Mouse (Mus musculus): ENCODE data around the gene Zfp273. TPM values are rescaled to one million over a fixed set of nuclear protein-coding genes. Genes with fewer than 3 reads are reported as not detected.
A peak's percentile ranks its signal among the peaks of the same experiment; 100 is the strongest.
"Not testable (repeated sequence)": the region's sequence is repeated elsewhere in the genome, so short reads cannot be mapped to it uniquely, and the experiment has no call there.

The Zfp273 gene
- polyA plus RNA-seq, 1 experiment from 2014 or later: 5.4 TPM

- no peaks in the 10 kb centered on the region for H3K27me3 ChIP-seq (ENCODE audit: insufficient read depth, poor library complexity, severe bottlenecking)
- 1% methylated on average over 19 of the region's 19 CpGs for WGBS
- H3K27ac ChIP-seq: peak overlapping the region; percentile 62
- H3K4me3 ChIP-seq: peak overlapping the region; percentile 49
- H3K9me3 ChIP-seq: no peaks in the 10 kb centered on the region
- peaks cover 9% of the 10 kb centered on the region for H3K4me1 ChIP-seq (replicated peaks)
- DNase-seq (ENCODE audit: low spot score): peak; percentile 70
- no peaks in the 10 kb centered on the region for H3K36me3 ChIP-seq
Measured at GRCm38 (mm10) chr13:67844119-67844852, 30.7 kb downstream of the Zfp273 start.

- H3K9me3 ChIP-seq: no peaks in the 10 kb centered on the region
- no peaks in the 10 kb centered on the region for H3K36me3 ChIP-seq
- no peak for DNase-seq (ENCODE audit: low spot score)
- H3K27ac ChIP-seq: peak overlapping the region; percentile 59
- H3K27me3 ChIP-seq (ENCODE audit: insufficient read depth, poor library complexity, severe bottlenecking): no peaks in the 10 kb centered on the region
- H3K4me3 ChIP-seq: peak overlapping the region; percentile 49
- peaks cover 9% of the 10 kb centered on the region for H3K4me1 ChIP-seq (replicated peaks)
- WGBS: 19% methylated on average over 8 of the region's 8 CpGs
Measured at GRCm38 (mm10) chr13:67844853-67845194, 31.3 kb downstream of the Zfp273 start.

DNA sequence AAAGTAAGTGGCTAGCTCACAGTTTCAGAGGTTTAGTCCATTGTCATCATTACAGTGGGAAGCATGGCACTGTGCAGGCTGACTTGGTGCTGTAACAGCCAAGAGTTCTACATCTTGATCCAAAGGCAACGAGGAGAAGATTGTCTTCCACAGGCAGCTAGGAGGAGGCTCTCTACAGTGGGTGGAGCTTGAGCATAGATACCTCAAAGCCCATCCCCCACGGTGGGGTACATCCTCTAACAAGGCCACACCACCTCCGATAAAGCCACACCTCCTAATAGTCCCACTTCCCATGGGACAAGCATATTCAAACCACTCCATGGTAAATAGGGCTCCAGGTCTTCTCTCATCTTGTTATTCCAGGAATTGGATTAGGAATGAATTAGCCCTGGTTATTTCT lies 36.8 kb downstream of the Zfp273 start:
- H3K27me3 ChIP-seq (ENCODE audit: insufficient read depth, poor library complexity, severe bottlenecking): no peaks in the 10 kb centered on the region
- WGBS: 83% methylated on average over 3 of the region's 3 CpGs
- H3K27ac ChIP-seq: no peak overlapping the region
- no peaks in the 10 kb centered on the region for H3K9me3 ChIP-seq
- H3K36me3 ChIP-seq: no peaks in the 10 kb centered on the region
- H3K4me1 ChIP-seq (replicated peaks): no peaks in the 10 kb centered on the region
- no peak for DNase-seq (ENCODE audit: low spot score)
- no peak overlapping the region for H3K4me3 ChIP-seq

- H3K4me3 ChIP-seq: no peak overlapping the region
- DNase-seq (ENCODE audit: low spot score): no peak
- H3K4me1 ChIP-seq (replicated peaks): no peaks in the 10 kb centered on the region
- no peaks in the 10 kb centered on the region for H3K36me3 ChIP-seq
- H3K27me3 ChIP-seq (ENCODE audit: insufficient read depth, poor library complexity, severe bottlenecking): no peaks in the 10 kb centered on the region
- no peaks in the 10 kb centered on the region for H3K9me3 ChIP-seq
- 77% methylated on average over 6 of the region's 6 CpGs for WGBS
- H3K27ac ChIP-seq: no peak overlapping the region
Measured at GRCm38 (mm10) chr13:67853130-67853529, 39.6 kb downstream of the Zfp273 start.

GRCm38 (mm10) chr13:67853983-67854382 lies 40.4 kb downstream of the Zfp273 start:
- no peak for DNase-seq (ENCODE audit: low spot score)
- H3K36me3 ChIP-seq: no peaks in the 10 kb centered on the region
- WGBS: 80% methylated on average over 2 of the region's 2 CpGs

DNA sequence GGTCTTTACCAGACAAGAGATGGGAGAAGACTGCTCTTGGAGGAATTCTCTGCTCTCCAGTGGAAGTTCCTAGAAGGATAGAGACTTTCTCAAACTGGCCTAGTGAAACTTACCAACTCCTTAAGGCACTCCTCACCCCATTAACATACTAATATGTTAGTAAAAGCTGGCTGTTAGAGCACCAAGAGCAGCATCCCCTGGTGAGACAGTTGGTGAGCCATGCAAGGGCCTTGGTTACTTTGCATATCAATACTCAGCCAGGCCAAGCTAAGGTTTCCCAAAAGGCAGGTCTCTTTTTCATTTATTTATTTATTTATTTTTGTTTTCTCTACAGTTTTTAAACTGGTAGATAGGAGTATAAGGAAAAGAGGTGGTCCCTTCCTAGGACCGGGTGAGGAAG lies 43.8 kb downstream of the Zfp273 start:
- no peak overlapping the region for H3K4me3 ChIP-seq
- no peaks in the 10 kb centered on the region for H3K4me1 ChIP-seq (replicated peaks)
- 10% methylated on average over 1 of the region's 1 CpGs for WGBS
- DNase-seq (ENCODE audit: low spot score): no peak
- no peak overlapping the region for H3K27ac ChIP-seq
- no peaks in the 10 kb centered on the region for H3K36me3 ChIP-seq
- H3K9me3 ChIP-seq: no peaks in the 10 kb centered on the region
- H3K27me3 ChIP-seq (ENCODE audit: insufficient read depth, poor library complexity, severe bottlenecking): no peaks in the 10 kb centered on the region

More at GRCm38 (mm10) chr13:67853983-67854382, 40.4 kb downstream of the Zfp273 start:
- H3K4me1 ChIP-seq (replicated peaks): no peaks in the 10 kb centered on the region
- no peaks in the 10 kb centered on the region for H3K9me3 ChIP-seq
- H3K27ac ChIP-seq: no peak overlapping the region
- no peak overlapping the region for H3K4me3 ChIP-seq
- H3K27me3 ChIP-seq (ENCODE audit: insufficient read depth, poor library complexity, severe bottlenecking): no peaks in the 10 kb centered on the region

DNA sequence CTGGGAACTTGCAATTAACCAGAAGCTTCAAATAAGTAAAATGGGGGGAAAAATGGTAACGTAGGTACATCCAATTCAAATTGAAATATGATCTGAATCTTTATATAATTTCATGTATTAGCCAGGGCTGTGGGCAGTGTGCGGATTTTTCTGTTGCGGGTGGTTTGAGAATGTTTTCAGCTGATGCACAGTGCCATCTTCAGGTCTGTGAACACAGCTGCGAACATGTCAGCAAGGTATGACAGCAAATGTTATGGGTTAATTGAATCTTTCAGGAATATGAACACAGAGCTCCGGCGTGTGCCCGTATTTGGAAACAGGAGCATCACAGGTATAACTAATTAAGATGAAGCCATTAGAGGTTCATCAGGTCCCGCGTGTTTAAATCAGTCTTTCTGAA lies 49.0 kb downstream of the Zfp273 start:
- Histone ChIP-seq H3K9me3 (no peaks in the 10 kb centered on the region), H3K4me3 (no peak overlapping the region), H3K4me1 (replicated peaks) (no peaks in the 10 kb centered on the region), H3K27ac (no peak overlapping the region), H3K36me3 (no peaks in the 10 kb centered on the region), H3K27me3 (ENCODE audit: insufficient read depth, poor library complexity, severe bottlenecking) (no peaks in the 10 kb centered on the region)
- no peak for DNase-seq (ENCODE audit: low spot score)
- 87% methylated on average over 9 of the region's 9 CpGs for WGBS

DNA sequence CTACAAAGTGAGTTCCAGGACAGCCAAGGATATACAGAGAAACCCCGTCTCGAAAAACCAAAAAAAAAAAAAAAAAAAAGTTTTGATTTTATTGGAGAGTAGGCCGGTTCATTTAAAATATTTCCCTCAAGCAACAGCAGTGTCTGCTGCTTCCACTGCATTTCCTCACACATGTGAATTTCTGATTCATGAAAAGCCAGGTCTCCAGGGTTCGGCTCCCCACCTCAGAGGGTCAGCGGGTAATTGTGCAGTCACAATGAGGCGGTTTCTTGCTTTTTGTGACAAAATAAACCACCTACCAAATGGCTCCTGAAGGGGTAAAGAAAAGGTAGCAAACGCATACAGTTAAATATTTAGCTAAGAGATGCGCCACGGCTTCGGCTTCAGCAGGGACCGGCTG lies 49.5 kb downstream of the Zfp273 start, which contains the start of gene BC048507:
Gene BC048507, plus strand, starts transcription at position 301 of the 400 bp plus-strand sequence.
- H3K27ac ChIP-seq: no peak within 1 kb of the TSS
- no peaks in the 10 kb centered on the region for H3K9me3 ChIP-seq
- H3K4me3 ChIP-seq: no peak within 1 kb of the TSS
- no peaks in the 10 kb centered on the region for H3K36me3 ChIP-seq
- no peaks in the 10 kb centered on the region for H3K4me1 ChIP-seq (replicated peaks)
- no peak for DNase-seq (ENCODE audit: low spot score)
- no peaks in the 10 kb centered on the region for H3K27me3 ChIP-seq (ENCODE audit: insufficient read depth, poor library complexity, severe bottlenecking)
- WGBS: 82% methylated on average over 11 of the region's 11 CpGs

GRCm38 (mm10) chr13:67864764-67865350 lies 51.3 kb downstream of the Zfp273 start:
- WGBS: 64% methylated on average over 5 of the region's 5 CpGs
- no peak overlapping the region for H3K27ac ChIP-seq
- H3K36me3 ChIP-seq: no peaks in the 10 kb centered on the region
- no peak overlapping the region for H3K4me3 ChIP-seq
- no peaks in the 10 kb centered on the region for H3K27me3 ChIP-seq (ENCODE audit: insufficient read depth, poor library complexity, severe bottlenecking)
- no peak for DNase-seq (ENCODE audit: low spot score)
- no peaks in the 10 kb centered on the region; the same call in 1 of the 2 replicates for H3K9me3 ChIP-seq
- H3K4me1 ChIP-seq (replicated peaks): no peaks in the 10 kb centered on the region

- no peak overlapping the region for H3K4me3 ChIP-seq
- H3K4me1 ChIP-seq (replicated peaks): no peaks in the 10 kb centered on the region
- H3K9me3 ChIP-seq: peaks cover 9% of the 10 kb centered on the region; the same call in 1 of the 2 replicates
- H3K27ac ChIP-seq: no peak overlapping the region
- H3K27me3 ChIP-seq (ENCODE audit: insufficient read depth, poor library complexity, severe bottlenecking): no peaks in the 10 kb centered on the region
- WGBS: 26% methylated on average over 3 of the region's 3 CpGs
- no peak for DNase-seq (ENCODE audit: low spot score)
- no peaks in the 10 kb centered on the region for H3K36me3 ChIP-seq
Measured at GRCm38 (mm10) chr13:67867899-67868298, 54.4 kb downstream of the Zfp273 start.

GRCm38 (mm10) chr13:67876049-67876698 lies 62.6 kb downstream of the Zfp273 start:
- H3K4me1 ChIP-seq (replicated peaks); H3K27ac ChIP-seq; H3K4me3 ChIP-seq; DNase-seq (ENCODE audit: low spot score); H3K27me3 ChIP-seq (ENCODE audit: insufficient read depth, poor library complexity, severe bottlenecking); H3K9me3 ChIP-seq; H3K36me3 ChIP-seq: not testable (repeated sequence)
- 40% methylated on average over 10 of the region's 12 CpGs for WGBS

Data from hindbrain, embryonic 10.5 days (tissue).